Mouse (Mus musculus) midbrain, embryonic 14.5 days (tissue): ENCODE data around the gene Tagap1. TPM values are rescaled to one million over a fixed set of nuclear protein-coding genes. Genes with fewer than 3 reads are reported as not detected.
"Not testable (repeated sequence)": the region's sequence is repeated elsewhere in the genome, so short reads cannot be mapped to it uniquely, and the experiment has no call there.

Source experiments
- ATAC-seq: fragments of 200-750 bp; cut with Nextera tagmentation; 2 replicates; pipeline ENCODE4 v1.8.0; 2017; ENCODE audit warnings: moderate number of reproducible peaks, moderate library complexity; ENCODE audit not compliant: low FRiP score, low TSS enrichment
- DNase-seq: peaks from one replicate; pipeline ENCODE4 v3.0.0-alpha.2; 2015
- H3K27ac ChIP-seq: fragments of 300-500 bp; sonication (generic); replicated peaks from 2 replicates; pipeline ENCODE4 v1.5.1; 2014; ENCODE audit warnings: mild to moderate bottlenecking, low read depth, low read length, moderate library complexity
- H3K27me3 ChIP-seq: fragments of 300-500 bp; sonication (generic); 2 replicates; pipeline ENCODE4 v1.6.1; 2014; ENCODE audit warnings: low read length, control low read depth, mixed read lengths; ENCODE audit not compliant: control insufficient read depth, insufficient read depth
- H3K36me3 ChIP-seq: fragments of 300-500 bp; sonication (generic); 2 replicates; pipeline ENCODE4 v1.6.1; 2014; ENCODE audit warnings: low read length, control low read depth; ENCODE audit not compliant: control insufficient read depth, insufficient read depth
- H3K4me1 ChIP-seq: fragments of 300-500 bp; sonication (generic); 2 replicates; pipeline ENCODE4 v1.6.1; 2014; ENCODE audit warnings: mild to moderate bottlenecking, antibody characterized with exemption, low read length, control low read depth; ENCODE audit not compliant: control insufficient read depth, insufficient read depth
- H3K4me2 ChIP-seq: fragments of 300-500 bp; sonication (generic); 2 replicates; pipeline ENCODE4 v1.6.1; 2014; ENCODE audit warnings: mild to moderate bottlenecking, low read length, moderate library complexity
- H3K4me3 ChIP-seq: fragments of 300-500 bp; sonication (generic); replicated peaks from 2 replicates; pipeline ENCODE4 v1.5.1; 2014; ENCODE audit warnings: low read depth, low read length
- H3K9ac ChIP-seq: fragments of 300-500 bp; sonication (generic); replicated peaks from 2 replicates; pipeline ENCODE4 v1.6.1; 2014; ENCODE audit warnings: mild to moderate bottlenecking, low read length, moderate library complexity
- H3K9me3 ChIP-seq: fragments of 300-500 bp; sonication (generic); 2 replicates; pipeline ENCODE4 v1.6.1; 2016; ENCODE audit warnings: low read length, control low read depth, mixed read lengths; ENCODE audit not compliant: control insufficient read depth
- WGBS: fragments of 180-500 bp; shearing (Covaris S2); extraction: QIAGEN DNeasy Blood & Tissue Kit; methylation state at CpG from one replicate; pipeline ENCODE4 v1.1.7; 2014; 5-methylcytosine and 5-hydroxymethylcytosine counted together
- polyA plus RNA-seq: library from polyadenylated mRNA; unstranded; fragments of >200 nt; fragmentation: Nextera tagmentation; extraction: Ambion mirVana; gene quantifications from 2 replicates; pipeline ENCODE4 v1.2.1, GENCODE M21; 2014

Tagap1 gene
- polyA plus RNA-seq, 1 experiment from 2014 or later = 70.2 TPM

DNA sequence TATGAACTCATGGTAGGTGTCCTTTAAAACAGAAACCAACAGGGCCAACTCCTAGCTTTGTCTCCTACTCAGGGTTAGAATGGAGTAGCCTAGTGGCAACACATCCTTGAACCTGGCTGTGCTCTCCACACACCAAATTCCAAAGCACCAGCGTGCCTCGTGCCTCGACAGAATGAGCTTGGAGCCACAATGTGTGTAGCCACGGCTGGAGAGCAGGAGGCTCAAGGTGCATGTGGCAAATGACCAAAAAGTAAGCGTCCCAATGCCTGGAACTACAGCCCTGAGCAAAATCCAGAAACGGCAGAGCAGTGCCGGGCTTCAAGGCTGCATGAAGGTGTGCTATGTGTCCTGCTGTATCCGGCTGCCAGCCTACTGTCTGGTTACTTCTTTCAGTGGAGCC, 10.3 kb upstream of the Tagap1 start:
- ATAC-seq, H3K9me3 ChIP-seq, DNase-seq, H3K9ac ChIP-seq, H3K27ac ChIP-seq, H3K4me3 ChIP-seq, H3K4me1 ChIP-seq, H3K36me3 ChIP-seq, H3K4me2 ChIP-seq, H3K27me3 ChIP-seq: not testable (repeated sequence)
- WGBS = 86% methylated on average over 8 of the region's 8 CpGs

GRCm38 (mm10) chr17:6970334-6970733, 9.4 kb upstream of the Tagap1 start, which contains the start of gene Rnaset2b:
Gene Rnaset2b, plus strand, starts transcription at chr17:6970634.
- not testable (repeated sequence) for H3K27ac ChIP-seq, H3K9me3 ChIP-seq, DNase-seq, H3K9ac ChIP-seq, H3K4me1 ChIP-seq, H3K4me3 ChIP-seq, H3K27me3 ChIP-seq, H3K36me3 ChIP-seq, ATAC-seq, H3K4me2 ChIP-seq
- WGBS = no CpG with 5 or more reads among the region's 8 CpGs

DNA sequence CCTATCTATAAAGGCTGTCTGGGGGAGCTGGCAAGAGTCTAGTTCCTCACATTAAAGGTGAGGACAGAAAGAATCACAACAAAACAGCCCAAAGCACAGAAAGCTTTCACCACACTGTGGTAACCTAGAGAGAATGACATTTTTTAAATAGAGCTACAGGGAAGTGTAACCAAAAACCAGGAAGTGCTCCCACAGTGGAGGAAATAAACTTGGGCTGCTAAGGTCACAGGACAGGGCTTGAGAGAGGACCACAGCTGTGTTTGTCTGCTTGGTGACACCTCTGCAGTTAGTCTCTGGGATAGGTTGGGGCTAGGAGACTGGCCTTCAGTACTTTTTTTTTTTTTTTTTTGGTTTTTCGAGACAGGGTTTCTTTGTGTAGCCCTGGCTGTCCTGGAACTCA, 6.7 kb upstream of the Tagap1 start:
- H3K4me2 ChIP-seq, ATAC-seq, H3K36me3 ChIP-seq, H3K4me3 ChIP-seq, H3K27me3 ChIP-seq, DNase-seq, H3K9me3 ChIP-seq, H3K9ac ChIP-seq, H3K4me1 ChIP-seq, H3K27ac ChIP-seq: not testable (repeated sequence)
- no CpG with 5 or more reads among the region's 1 CpGs for WGBS

GRCm38 (mm10) chr17:6965364-6965763, 4.4 kb upstream of the Tagap1 start:
- not testable (repeated sequence) for ATAC-seq, H3K9ac ChIP-seq, H3K36me3 ChIP-seq, H3K4me1 ChIP-seq, H3K27me3 ChIP-seq, H3K9me3 ChIP-seq, H3K4me3 ChIP-seq, H3K27ac ChIP-seq, H3K4me2 ChIP-seq
- DNase-seq = peak; percentile 59
- 8% methylated on average over 5 of the region's 6 CpGs for WGBS

DNA sequence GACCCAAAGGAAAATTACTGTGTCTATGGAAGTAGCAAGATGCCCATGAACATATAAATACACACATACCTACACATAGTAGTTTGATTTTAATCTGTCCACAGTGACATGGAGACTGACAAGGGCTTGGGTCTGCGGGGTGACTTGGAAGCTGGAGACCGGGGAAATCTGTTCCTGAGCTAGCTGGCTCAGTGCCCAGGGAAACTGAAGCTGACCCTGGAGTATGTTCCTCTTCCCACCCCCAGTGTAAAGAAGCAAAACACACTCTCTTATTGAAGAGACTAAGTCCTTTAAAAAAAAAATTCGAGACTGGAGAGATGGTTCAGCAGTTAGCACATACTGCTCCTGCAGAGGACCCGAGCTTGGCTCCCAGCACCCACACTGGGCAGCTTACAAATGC, 2.0 kb upstream of the Tagap1 start:
- not testable (repeated sequence) for H3K36me3 ChIP-seq, H3K4me2 ChIP-seq, H3K9ac ChIP-seq, ATAC-seq, H3K27ac ChIP-seq, H3K4me1 ChIP-seq, H3K4me3 ChIP-seq, DNase-seq, H3K27me3 ChIP-seq, H3K9me3 ChIP-seq
- 82% methylated on average over 4 of the region's 4 CpGs for WGBS

DNA sequence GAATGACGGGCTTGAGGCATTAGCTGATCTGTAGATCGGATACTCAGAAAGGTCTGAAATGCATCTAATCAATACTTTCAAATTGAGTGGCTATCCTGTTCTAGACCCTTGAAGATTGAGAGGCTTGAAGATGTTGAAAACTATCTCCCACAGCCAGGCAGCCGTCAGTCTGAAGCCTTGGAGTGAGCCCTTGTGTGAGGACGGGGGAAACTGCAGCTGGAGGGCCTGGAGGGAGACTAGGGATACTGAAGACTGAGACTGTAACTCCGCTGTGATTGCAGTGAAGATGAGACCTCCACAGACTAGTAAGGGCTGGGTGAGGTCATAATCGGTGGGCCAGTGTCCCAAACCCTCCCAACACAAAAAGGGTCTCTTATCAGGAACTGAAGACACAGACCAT, 1.4 kb upstream of the Tagap1 start:
- not testable (repeated sequence) for H3K27me3 ChIP-seq, H3K9ac ChIP-seq, H3K27ac ChIP-seq, H3K9me3 ChIP-seq, H3K36me3 ChIP-seq, DNase-seq, H3K4me3 ChIP-seq, H3K4me1 ChIP-seq, ATAC-seq, H3K4me2 ChIP-seq
- whole genome bisulfite sequencing = 83% methylated on average over 4 of the region's 6 CpGs

DNA sequence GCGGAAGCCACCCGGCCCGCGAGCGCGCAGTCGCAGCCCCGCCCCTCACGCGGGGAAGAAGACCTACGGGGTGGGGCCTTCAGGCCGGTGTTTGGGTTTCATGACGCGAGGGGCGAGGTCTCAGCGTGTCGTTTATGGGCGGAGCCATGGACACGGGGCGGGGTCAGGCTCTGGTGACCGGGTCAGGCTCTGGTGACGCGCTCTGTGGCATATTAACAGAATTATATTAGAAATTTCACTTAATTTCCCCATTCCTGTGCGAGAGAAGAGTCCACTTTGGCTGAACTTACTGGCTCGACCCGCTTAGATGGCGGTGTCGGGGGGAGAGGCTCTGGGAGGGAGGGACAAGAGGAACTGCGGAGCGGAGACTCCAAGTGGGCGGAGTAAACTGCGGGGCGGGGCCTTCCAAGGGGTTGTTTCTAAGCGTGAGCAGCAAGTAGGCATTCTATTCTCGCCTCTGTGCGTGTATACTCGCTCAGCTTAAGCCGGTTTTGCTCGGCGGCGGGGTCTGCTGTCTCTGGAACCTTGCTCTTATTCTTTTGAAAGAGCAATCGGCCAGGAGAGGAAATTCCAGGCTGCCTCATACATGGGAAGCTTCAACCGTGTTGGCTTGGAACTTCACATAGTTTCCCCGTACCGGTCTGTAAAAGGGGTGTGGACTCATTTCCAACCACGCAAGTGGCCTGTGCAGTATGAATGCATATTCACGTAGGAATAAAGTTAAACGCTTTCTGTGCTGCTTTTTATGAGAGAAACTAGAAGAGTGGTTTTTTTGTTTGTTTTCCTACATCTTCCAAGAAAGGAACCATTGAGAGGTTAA, 435 bp upstream of the Tagap1 start:
- not testable (repeated sequence) for H3K27me3 ChIP-seq, H3K27ac ChIP-seq, H3K4me1 ChIP-seq, H3K9ac ChIP-seq, H3K36me3 ChIP-seq, H3K9me3 ChIP-seq
- peak; percentile 14 for DNase-seq
- ATAC-seq = peak; percentile 97
- Histone ChIP-seq H3K4me3 (peak overlapping the region; percentile 44), H3K4me2 (peak overlapping the region; percentile 42)
- 2% methylated on average over 14 of the region's 48 CpGs for WGBS

DNA sequence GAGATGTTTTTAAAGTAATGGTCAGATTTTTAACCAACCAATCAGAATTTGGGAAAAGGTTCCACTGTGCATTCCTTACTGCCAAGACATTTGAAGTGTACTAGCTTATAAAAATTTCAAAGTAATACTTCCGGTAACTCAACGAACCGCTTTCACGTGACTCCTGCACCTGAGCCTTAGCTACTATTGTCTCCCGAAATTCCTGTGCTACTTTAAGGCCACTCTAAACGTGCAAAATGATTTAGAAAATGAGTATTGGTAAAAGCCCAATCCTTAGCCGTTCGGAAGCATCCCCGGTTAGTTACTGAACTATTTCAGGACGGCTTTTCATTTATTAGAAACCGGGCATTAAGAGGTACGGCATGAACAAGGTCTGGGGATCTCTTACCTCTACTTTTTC, 607 bp downstream of the Tagap1 start:
- not testable (repeated sequence) for ATAC-seq, H3K9me3 ChIP-seq, H3K27ac ChIP-seq, DNase-seq, H3K9ac ChIP-seq, H3K27me3 ChIP-seq, H3K36me3 ChIP-seq, H3K4me1 ChIP-seq
- peak overlapping the region; percentile 44 for H3K4me3 ChIP-seq
- H3K4me2 ChIP-seq = peak overlapping the region; percentile 49
- WGBS = 0% methylated on average over 12 of the region's 12 CpGs

DNA sequence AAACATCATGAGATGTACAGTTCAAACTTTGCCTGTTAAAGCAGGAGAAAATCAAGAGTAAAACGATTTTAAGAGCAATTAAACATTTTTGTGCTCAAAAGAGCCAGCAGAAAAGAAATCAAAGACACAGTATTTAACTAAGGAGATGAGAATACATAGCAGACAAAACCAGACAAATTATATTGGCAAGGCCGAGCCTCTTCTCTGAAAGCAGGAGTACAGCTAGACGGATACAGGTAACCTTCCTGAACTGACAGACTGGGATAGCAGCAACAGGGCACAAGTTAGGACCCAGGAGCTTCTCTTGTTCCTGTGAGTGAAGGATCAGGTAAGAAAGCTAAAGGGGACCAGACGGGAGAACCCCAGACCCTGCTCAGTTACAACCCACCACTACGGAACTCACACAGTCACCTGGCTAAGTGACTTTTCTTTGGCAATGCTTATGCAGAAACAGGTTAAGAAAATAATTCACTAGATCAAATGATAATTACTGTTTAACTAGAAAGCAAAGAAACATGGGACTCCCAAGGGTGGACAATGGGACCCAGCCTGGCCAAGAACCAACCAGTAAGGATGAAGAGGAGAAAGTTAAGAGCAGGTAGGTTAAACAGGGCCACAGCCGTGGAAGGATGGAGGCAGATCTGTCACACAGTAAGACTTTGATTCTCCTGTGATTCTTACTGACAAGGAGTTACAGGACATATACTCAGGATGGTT, 1.3 kb downstream of the Tagap1 start:
- 84% methylated on average over 3 of the region's 6 CpGs for WGBS
- not testable (repeated sequence) for H3K9ac ChIP-seq

More for the DNA sequence above, 1.3 kb downstream of the Tagap1 start:
- H3K27me3 ChIP-seq, ATAC-seq, H3K27ac ChIP-seq, H3K4me1 ChIP-seq, DNase-seq, H3K9me3 ChIP-seq, H3K36me3 ChIP-seq: not testable (repeated sequence)
- peak overlapping the region; percentile 15; the same call in 1 of the 2 replicates for H3K4me3 ChIP-seq
- H3K4me2 ChIP-seq = peak overlapping the region; percentile 49
